Mouse (Mus musculus): ENCODE measurements at regions not wholly inside any gene's neighbourhood (a gene's known extent, or its start where the extent isn't known, plus 50 kb on each side); places are given as distances from the start of the nearest gene placed in this dataset.

DNA sequence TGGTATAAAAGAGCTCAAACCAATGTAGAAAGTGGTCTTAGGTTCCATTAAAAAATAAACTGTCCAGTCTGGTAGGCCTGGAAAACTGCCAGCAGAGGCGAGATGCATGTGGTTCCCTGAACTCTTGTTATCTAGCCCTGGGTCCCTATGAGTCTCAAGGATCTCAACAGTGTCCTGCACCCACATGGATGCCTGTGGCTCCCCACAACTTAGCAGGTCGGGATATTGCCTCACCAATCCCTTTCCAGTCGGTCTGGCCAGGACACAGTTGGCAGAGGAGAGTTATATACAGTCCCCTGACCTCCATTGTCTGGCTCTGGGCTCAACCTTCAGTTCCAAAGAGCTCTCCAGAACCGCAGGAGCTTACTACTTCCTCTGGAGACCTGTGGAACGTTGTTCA, 456.8 kb upstream of the 4921530L21Rik start:
- H3K36me3 ChIP-seq: no peaks in the 10 kb centered on the region
- H3K4me3 ChIP-seq: no peak overlapping the region
- ATAC-seq (ENCODE audit: low FRiP score): no peak
- 88% methylated on average over 5 of the region's 5 CpGs for WGBS
- H3K27ac ChIP-seq: no peak overlapping the region
- H3K9me3 ChIP-seq: no peaks in the 10 kb centered on the region
- H3K9ac ChIP-seq: no peak overlapping the region
- no peaks in the 10 kb centered on the region for H3K27me3 ChIP-seq
- H3K4me2 ChIP-seq: no peak overlapping the region
- no peaks in the 10 kb centered on the region for H3K4me1 ChIP-seq (replicated peaks)

DNA sequence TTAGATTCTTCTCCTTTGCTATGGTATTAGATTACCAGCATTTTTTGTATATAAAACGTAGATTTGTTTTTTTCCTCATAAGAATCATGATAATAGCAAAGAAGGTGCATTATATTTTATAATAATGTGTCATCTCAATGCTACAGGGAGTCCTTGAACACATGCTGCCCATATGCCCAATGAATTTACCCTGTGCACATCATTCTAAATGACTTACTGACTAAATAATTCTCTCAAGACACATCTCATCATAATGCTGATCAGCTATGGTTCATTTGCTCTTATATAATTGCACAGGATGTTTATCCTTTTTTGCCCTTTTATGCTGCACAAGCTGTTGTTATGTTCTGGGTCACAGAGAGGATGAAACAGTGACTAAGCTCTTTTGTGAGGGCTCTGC, 446.8 kb upstream of the 4921530L21Rik start:
- Histone ChIP-seq H3K9ac (no peak overlapping the region), H3K4me1 (replicated peaks) (no peaks in the 10 kb centered on the region), H3K9me3 (no peaks in the 10 kb centered on the region), H3K27ac (no peak overlapping the region), H3K4me2 (no peak overlapping the region), H3K36me3 (no peaks in the 10 kb centered on the region), H3K27me3 (no peaks in the 10 kb centered on the region), H3K4me3 (no peak overlapping the region)
- 0 out of 2 replicates have a peak, but pooled peaks have one; percentile 46 for ATAC-seq (ENCODE audit: low FRiP score)
- WGBS: 53% methylated on average over 1 of the region's 1 CpGs

Data from hindbrain, embryonic 13.5 days (tissue).